Mouse (Mus musculus) hindbrain, embryonic 11.5 days (tissue): ENCODE results near the gene Gpr61. TPM values are rescaled to one million over a fixed set of nuclear protein-coding genes. Genes with fewer than 3 reads are reported as not detected.

ENCODE experiments used
- ATAC-seq: fragments of 200-750 bp; cut with Nextera tagmentation; 2 replicates; pipeline ENCODE4 v1.8.0; 2017; ENCODE audit warnings: mild to moderate bottlenecking, moderate TSS enrichment, moderate library complexity; ENCODE audit not compliant: low FRiP score
- DNase-seq: peaks from one replicate; pipeline ENCODE4 v3.0.0-alpha.2; 2015; ENCODE audit warnings: low spot score
- H3K27ac ChIP-seq: fragments of 300-500 bp; sonication (generic); 2 replicates; pipeline ENCODE4 v1.5.1; 2014; ENCODE audit warnings: mild to moderate bottlenecking, low read depth, low read length
- H3K27me3 ChIP-seq: fragments of 300-500 bp; sonication (generic); 2 replicates; pipeline ENCODE4 v1.6.1; 2014; ENCODE audit warnings: mild to moderate bottlenecking, low read length, moderate library complexity, mixed read lengths; ENCODE audit not compliant: control insufficient read depth, insufficient read depth
- H3K36me3 ChIP-seq: fragments of 300-500 bp; sonication (generic); 2 replicates; pipeline ENCODE4 v1.6.1; 2014; ENCODE audit warnings: mild to moderate bottlenecking, low read length, moderate library complexity, mixed read lengths; ENCODE audit not compliant: control insufficient read depth, insufficient read depth
- H3K4me1 ChIP-seq: fragments of 300-500 bp; sonication (generic); replicated peaks from 2 replicates; pipeline ENCODE4 v1.6.1; 2014; ENCODE audit warnings: low read length, mixed read lengths; ENCODE audit not compliant: control insufficient read depth, insufficient read depth
- H3K4me2 ChIP-seq: fragments of 300-500 bp; sonication (generic); replicated peaks from 2 replicates; pipeline ENCODE4 v1.6.1; 2014; ENCODE audit warnings: mild to moderate bottlenecking, low read depth, low read length
- H3K4me3 ChIP-seq: fragments of 300-500 bp; sonication (generic); 2 replicates; pipeline ENCODE4 v1.5.1; 2014; ENCODE audit warnings: low read depth, low read length
- H3K9ac ChIP-seq: fragments of 300-500 bp; sonication (generic); 2 replicates; pipeline ENCODE4 v1.6.1; 2014; ENCODE audit warnings: low read depth, low read length
- H3K9me3 ChIP-seq: fragments of 300-500 bp; sonication (generic); 2 replicates; pipeline ENCODE4 v1.6.1; 2016; ENCODE audit warnings: low read length; ENCODE audit not compliant: control insufficient read depth
- WGBS: fragments of 180-500 bp; shearing (Covaris S2); extraction: QIAGEN DNeasy Blood & Tissue Kit; methylation state at CpG from one replicate; pipeline ENCODE4 v1.1.7; 2014; 5-methylcytosine and 5-hydroxymethylcytosine counted together
- polyA plus RNA-seq: library from polyadenylated mRNA; unstranded; fragments of >200 nt; fragmentation: Nextera tagmentation; extraction: Ambion mirVana; gene quantifications from 2 replicates; pipeline ENCODE4 v1.2.1, GENCODE M21; 2014

The Gpr61 gene
- polyA plus RNA-seq, 1 experiment from 2014 or later: 0.34 TPM

GRCm38 (mm10) chr3:108126327-108126726, 28.4 kb downstream of the Gpr61 start:
- 89% methylated on average over 3 of the region's 3 CpGs for WGBS
- Histone ChIP-seq H3K9ac (no peak overlapping the region), H3K9me3 (no peaks in the 10 kb centered on the region), H3K4me1 (no peaks in the 10 kb centered on the region), H3K27ac (no peak overlapping the region), H3K36me3 (no peaks in the 10 kb centered on the region), H3K27me3 (no peaks in the 10 kb centered on the region), H3K4me3 (no peak overlapping the region), H3K4me2 (no peak overlapping the region)
- no peak for DNase-seq
- no peak for ATAC-seq

- H3K9ac ChIP-seq: no peak overlapping the region
- 75% methylated on average over 1 of the region's 1 CpGs for WGBS
Observed at GRCm38 (mm10) chr3:108124131-108124530, 30.6 kb downstream of the Gpr61 start.

GRCm38 (mm10) chr3:108123242-108123641, 31.4 kb downstream of the Gpr61 start:
- Histone ChIP-seq H3K27ac (no peak overlapping the region), H3K4me2 (no peak overlapping the region), H3K27me3 (no peaks in the 10 kb centered on the region), H3K36me3 (no peaks in the 10 kb centered on the region), H3K4me3 (no peak overlapping the region), H3K4me1 (no peaks in the 10 kb centered on the region), H3K9me3 (no peaks in the 10 kb centered on the region), H3K9ac (no peak overlapping the region)
- WGBS: 95% methylated on average over 5 of the region's 5 CpGs
- DNase-seq (no peak), ATAC-seq (no peak)

More at GRCm38 (mm10) chr3:108124131-108124530, 30.6 kb downstream of the Gpr61 start:
- no peak for DNase-seq
- no peaks in the 10 kb centered on the region for H3K36me3 ChIP-seq
- H3K27ac ChIP-seq: no peak overlapping the region
- no peaks in the 10 kb centered on the region for H3K9me3 ChIP-seq
- H3K27me3 ChIP-seq: no peaks in the 10 kb centered on the region
- H3K4me3 ChIP-seq: no peak overlapping the region
- ATAC-seq: no peak
- no peak overlapping the region for H3K4me2 ChIP-seq
- no peaks in the 10 kb centered on the region for H3K4me1 ChIP-seq

- Histone ChIP-seq H3K4me2 (no peak overlapping the region), H3K9ac (no peak overlapping the region), H3K36me3 (0 out of 2 replicates have a peak, but pooled peaks cover 3% of the 10 kb centered on the region), H3K27ac (no peak overlapping the region), H3K9me3 (no peaks in the 10 kb centered on the region), H3K4me1 (no peaks in the 10 kb centered on the region), H3K4me3 (no peak overlapping the region), H3K27me3 (no peaks in the 10 kb centered on the region)
- 87% methylated on average over 3 of the region's 3 CpGs for WGBS
- ATAC-seq (no peak), DNase-seq (no peak)
Observed at GRCm38 (mm10) chr3:108121101-108121500, 33.6 kb downstream of the Gpr61 start.

- Histone ChIP-seq H3K27me3 (no peaks in the 10 kb centered on the region), H3K4me1 (no peaks in the 10 kb centered on the region), H3K9ac (no peak overlapping the region), H3K9me3 (no peaks in the 10 kb centered on the region), H3K4me3 (no peak overlapping the region), H3K36me3 (0 out of 2 replicates have a peak, but pooled peaks cover 4% of the 10 kb centered on the region), H3K27ac (no peak overlapping the region), H3K4me2 (no peak overlapping the region)
- ATAC-seq: no peak
- WGBS: 94% methylated on average over 6 of the region's 6 CpGs
- no peak for DNase-seq
Observed at GRCm38 (mm10) chr3:108117465-108117864, 37.2 kb downstream of the Gpr61 start.

GRCm38 (mm10) chr3:108113591-108114289, 40.9 kb downstream of the Gpr61 start:
- Histone ChIP-seq H3K36me3 (0 out of 2 replicates have a peak, but pooled peaks cover 7% of the 10 kb centered on the region), H3K4me2 (no peak overlapping the region), H3K4me1 (no peaks in the 10 kb centered on the region), H3K9me3 (no peaks in the 10 kb centered on the region), H3K27ac (no peak overlapping the region), H3K9ac (no peak overlapping the region), H3K4me3 (no peak overlapping the region), H3K27me3 (no peaks in the 10 kb centered on the region)
- 93% methylated on average over 7 of the region's 7 CpGs for WGBS
- ATAC-seq (no peak), DNase-seq (no peak)

- Histone ChIP-seq H3K36me3 (0 out of 2 replicates have a peak, but pooled peaks cover 7% of the 10 kb centered on the region), H3K4me2 (no peak overlapping the region), H3K4me1 (no peaks in the 10 kb centered on the region), H3K27ac (no peak overlapping the region), H3K4me3 (no peak overlapping the region), H3K9ac (no peak overlapping the region), H3K27me3 (no peaks in the 10 kb centered on the region), H3K9me3 (no peaks in the 10 kb centered on the region)
- DNase-seq: no peak
- WGBS: 90% methylated on average over 4 of the region's 4 CpGs
- no peak for ATAC-seq
Observed at GRCm38 (mm10) chr3:108112666-108113065, 42.0 kb downstream of the Gpr61 start.

- Histone ChIP-seq H3K4me1 (no peaks in the 10 kb centered on the region), H3K36me3 (0 out of 2 replicates have a peak, but pooled peaks cover 6% of the 10 kb centered on the region), H3K9me3 (no peaks in the 10 kb centered on the region), H3K9ac (no peak overlapping the region), H3K27ac (no peak overlapping the region), H3K4me2 (no peak overlapping the region), H3K4me3 (no peak overlapping the region), H3K27me3 (no peaks in the 10 kb centered on the region)
- ATAC-seq: no peak
- 91% methylated on average over 7 of the region's 7 CpGs for WGBS
- no peak for DNase-seq
Observed at GRCm38 (mm10) chr3:108112246-108112645, 42.4 kb downstream of the Gpr61 start.

- no peaks in the 10 kb centered on the region for H3K4me1 ChIP-seq
- WGBS: 90% methylated on average over 5 of the region's 5 CpGs
- no peak overlapping the region for H3K4me2 ChIP-seq
- no peaks in the 10 kb centered on the region for H3K9me3 ChIP-seq
- no peaks in the 10 kb centered on the region for H3K27me3 ChIP-seq
- no peak overlapping the region for H3K4me3 ChIP-seq
- H3K9ac ChIP-seq: no peak overlapping the region
- no peak for ATAC-seq
- H3K36me3 ChIP-seq: 0 out of 2 replicates have a peak, but pooled peaks cover 5% of the 10 kb centered on the region
- no peak for DNase-seq
- no peak overlapping the region for H3K27ac ChIP-seq
Observed at GRCm38 (mm10) chr3:108111320-108111719, 43.4 kb downstream of the Gpr61 start.
